Mouse (Mus musculus) liver, embryonic 14 days (tissue): Measurements from ENCODE around the gene Ttpal. TPM values are rescaled to one million over a fixed set of nuclear protein-coding genes. Genes with fewer than 3 reads are reported as not detected.

ENCODE experiments used
- polyA plus RNA-seq: library from polyadenylated mRNA; depleted of rRNA; stranded (reverse); fragments of >200 nt; gene quantifications from 2 replicates; pipeline ENCODE4 v1.2.3, GENCODE M21; 2012; rRNA removed

Ttpal gene
- 4.5 and 5.5 TPM in 2 replicates for polyA plus RNA-seq

GRCm38 (mm10) chr2:163602101-163602971 is at the start of gene Ttpal:
Gene Ttpal (plus strand): TSS chr2:163602314.

GRCm38 (mm10) chr2:163644575-163645385 is 42.7 kb downstream of the Ttpal start, which contains the start of gene Serinc3:
Gene Serinc3 (minus strand): TSS chr2:163645131.

GRCm38 (mm10) chr2:163657975-163658886 is 56.1 kb downstream of the Ttpal start, which contains the start of gene Pkig:
Gene Pkig (plus strand): TSS chr2:163658386.

Other genes with a start within 250 kb of the Ttpal start
- gene Jph2, start 204.3 kb upstream of the Ttpal start, polyA plus RNA-seq = 0.05 and 0.21 TPM in 2 replicates
- gene Oser1, start 177.6 kb upstream of the Ttpal start, polyA plus RNA-seq = 12.5 and 15.3 TPM in 2 replicates
- gene Gdap1l1, start 163.8 kb upstream of the Ttpal start, polyA plus RNA-seq = 0.02 and 0.05 TPM in 2 replicates
- gene Fitm2, start 129.7 kb upstream of the Ttpal start, polyA plus RNA-seq = 1.7 and 1.9 TPM in 2 replicates
- not detected in 2 replicates for gene R3hdml, start 110.0 kb upstream of the Ttpal start, polyA plus RNA-seq
- gene Hnf4a, start 95.5 kb upstream of the Ttpal start, polyA plus RNA-seq = 19.3 and 24.0 TPM in 2 replicates
- 232 and 282 TPM in 2 replicates for gene Serinc3, start 42.8 kb downstream of the Ttpal start, polyA plus RNA-seq
- gene Pkig, start 56.1 kb downstream of the Ttpal start, polyA plus RNA-seq = 53.1 and 53.7 TPM in 2 replicates
- 3.4 TPM in 2 replicates for gene Ada, start 147.9 kb downstream of the Ttpal start, polyA plus RNA-seq
- 0.01 TPM in 1 of 2 replicates, not detected in the other for gene Ccn5, start 218.5 kb downstream of the Ttpal start, polyA plus RNA-seq